Mouse (Mus musculus): Measurements from ENCODE around the gene Msrb2. TPM values are rescaled to one million over a fixed set of nuclear protein-coding genes. Genes with fewer than 3 reads are reported as not detected.

The Msrb2 gene
- polyA plus RNA-seq, 1 experiment from 2014 or later: 10.2 TPM

DNA sequence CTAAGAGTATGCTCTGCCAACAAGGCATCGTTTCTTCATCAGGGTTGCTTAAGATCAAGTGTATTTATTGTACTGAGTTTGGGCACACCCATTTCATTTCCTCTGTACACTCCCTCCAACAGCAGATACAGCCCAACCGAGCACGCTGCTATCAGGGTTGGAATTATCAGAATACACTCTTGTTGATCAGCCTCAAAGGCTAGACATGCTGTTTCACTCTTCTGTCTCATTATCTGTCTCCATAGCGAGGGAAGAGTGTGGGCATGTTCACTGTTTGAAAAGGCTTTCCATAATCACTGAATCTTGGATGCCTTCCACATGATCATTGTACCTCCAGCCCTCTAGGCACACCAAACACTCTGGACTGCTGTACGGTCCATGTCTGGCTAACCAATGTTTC is 34.2 kb downstream of the Msrb2 start:
- no peak overlapping the region for H3K4me2 ChIP-seq (ENCODE audit: low read depth, low read length)
- no peaks in the 10 kb centered on the region for H3K36me3 ChIP-seq (replicated peaks; ENCODE audit: insufficient read depth, low read length)
- 48% methylated on average over 5 of the region's 5 CpGs for WGBS (ENCODE audit: insufficient replicate concordance)
- no peaks in the 10 kb centered on the region for H3K9me3 ChIP-seq (ENCODE audit: low read length)
- no peak for ATAC-seq
- H3K27me3 ChIP-seq (ENCODE audit: insufficient read depth, low read length): no peaks in the 10 kb centered on the region
- no peak overlapping the region for H3K27ac ChIP-seq (ENCODE audit: low read depth)
- H3K4me3 ChIP-seq (ENCODE audit: low read depth, low read length): no peak overlapping the region
- H3K4me1 ChIP-seq (ENCODE audit: insufficient read depth): no peaks in the 10 kb centered on the region
- no peak for DNase-seq
- TF ChIP-seq EP300 (IDR thresholded peaks at IDR 0.05; ENCODE audit: low read depth): no peak
- no peak for TF ChIP-seq CTCF (IDR thresholded peaks at IDR 0.05; ENCODE audit: low read depth)
- H3K9ac ChIP-seq (replicated peaks): no peak overlapping the region

DNA sequence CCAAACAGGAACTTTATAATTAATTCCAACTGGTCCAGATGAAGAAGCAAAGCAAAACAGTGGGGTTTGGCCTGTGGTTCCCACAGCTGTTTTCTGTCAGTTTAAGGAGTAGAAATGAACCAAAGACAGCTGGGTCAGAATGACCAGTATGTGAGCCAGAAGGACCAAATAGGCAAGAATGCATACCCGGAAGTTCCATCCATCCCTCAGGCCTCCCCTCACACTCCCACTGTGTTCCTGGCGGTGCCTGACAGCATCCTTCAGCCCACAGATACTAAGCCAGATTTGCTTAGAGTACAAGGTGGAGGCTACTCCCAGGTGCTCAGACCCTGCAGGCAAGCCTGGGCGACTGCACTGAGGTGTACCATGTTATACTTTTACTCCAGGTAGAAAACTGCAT is 35.3 kb downstream of the Msrb2 start:
- TF ChIP-seq CTCF (IDR thresholded peaks at IDR 0.05; ENCODE audit: low read depth) (no peak), EP300 (IDR thresholded peaks at IDR 0.05; ENCODE audit: low read depth) (no peak)
- Histone ChIP-seq H3K27ac (ENCODE audit: low read depth) (no peak overlapping the region), H3K36me3 (replicated peaks; ENCODE audit: insufficient read depth, low read length) (no peaks in the 10 kb centered on the region), H3K27me3 (ENCODE audit: insufficient read depth, low read length) (no peaks in the 10 kb centered on the region), H3K4me3 (ENCODE audit: low read depth, low read length) (no peak overlapping the region), H3K9me3 (ENCODE audit: low read length) (no peaks in the 10 kb centered on the region), H3K9ac (replicated peaks) (no peak overlapping the region), H3K4me2 (ENCODE audit: low read depth, low read length) (no peak overlapping the region), H3K4me1 (ENCODE audit: insufficient read depth) (no peaks in the 10 kb centered on the region)
- 59% methylated on average over 3 of the region's 3 CpGs for WGBS (ENCODE audit: insufficient replicate concordance)
- ATAC-seq (no peak), DNase-seq (no peak)

DNA sequence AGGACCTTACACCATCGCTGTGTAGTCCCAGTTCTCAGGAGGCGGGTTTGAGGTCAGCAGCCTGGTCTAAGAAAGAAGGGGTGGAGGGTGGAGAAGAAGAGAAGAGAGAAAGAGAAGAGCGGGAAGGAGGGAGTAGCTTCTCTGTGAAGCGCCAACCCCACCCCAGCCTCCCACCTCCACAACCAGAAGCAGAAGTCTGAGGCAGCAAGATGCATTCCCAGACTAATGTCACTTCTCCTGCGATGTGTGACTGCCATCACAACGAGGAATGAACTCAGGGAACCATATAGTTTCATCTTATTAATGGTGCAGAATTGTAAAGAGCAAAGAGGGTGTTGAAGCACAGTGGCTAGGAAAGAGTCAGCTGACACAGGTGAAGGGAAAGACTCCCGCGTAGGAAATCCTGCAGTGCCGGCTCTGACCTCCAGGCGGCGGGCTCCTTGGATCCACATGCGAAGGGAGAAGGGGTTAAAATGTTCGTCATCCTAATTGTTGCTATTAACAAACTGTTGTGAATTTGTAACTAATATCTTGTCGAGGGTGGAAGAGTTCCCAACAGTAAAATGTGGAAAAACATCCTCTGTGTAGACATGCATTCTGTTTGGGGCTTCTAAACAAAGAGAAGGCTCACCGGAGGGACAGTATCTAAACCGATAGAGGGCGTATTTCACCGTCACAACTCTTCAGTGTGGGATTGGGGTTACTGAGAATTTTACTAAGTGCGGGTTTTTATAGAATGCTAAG is 43.2 kb downstream of the Msrb2 start:
- TF ChIP-seq EP300 (IDR thresholded peaks at IDR 0.05; ENCODE audit: low read depth): no peak
- peak; percentile 81 for TF ChIP-seq CTCF (IDR thresholded peaks at IDR 0.05; ENCODE audit: low read depth)
- Histone ChIP-seq H3K36me3 (replicated peaks; ENCODE audit: insufficient read depth, low read length) (no peaks in the 10 kb centered on the region), H3K4me3 (ENCODE audit: low read depth, low read length) (peak overlapping the region; percentile 30), H3K27me3 (ENCODE audit: insufficient read depth, low read length) (no peaks in the 10 kb centered on the region), H3K4me2 (ENCODE audit: low read depth, low read length) (peak overlapping the region; percentile 66), H3K27ac (ENCODE audit: low read depth) (no peak overlapping the region), H3K9ac (replicated peaks) (no peak overlapping the region), H3K4me1 (ENCODE audit: insufficient read depth) (no peaks in the 10 kb centered on the region), H3K9me3 (ENCODE audit: low read length) (no peaks in the 10 kb centered on the region)
- peak; percentile 73 for DNase-seq
- 21% methylated on average over 19 of the region's 19 CpGs for WGBS (ENCODE audit: insufficient replicate concordance)
- peak; percentile 53 for ATAC-seq

DNA sequence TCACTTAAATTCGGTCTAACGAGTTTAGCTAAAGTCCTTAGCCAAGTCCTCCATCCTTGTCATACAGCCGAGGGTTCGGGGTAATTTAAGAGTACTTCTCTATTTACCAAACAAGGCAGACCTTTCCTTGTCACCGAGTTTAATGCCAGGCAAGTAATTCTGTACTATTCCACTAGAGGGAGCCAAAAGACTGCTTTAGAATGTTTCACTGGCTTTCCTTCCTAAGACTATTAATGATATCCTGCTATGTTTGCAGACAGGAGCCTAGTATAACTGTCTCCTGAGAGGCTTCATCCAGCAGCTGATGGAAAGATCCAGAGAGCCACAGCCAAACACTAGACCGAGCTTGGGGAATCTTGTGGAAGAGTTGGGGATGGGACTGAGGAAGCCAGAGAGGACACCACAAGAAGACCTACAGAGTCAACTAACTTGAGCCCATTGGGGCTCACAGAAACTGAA is 43.9 kb downstream of the Msrb2 start:
- Histone ChIP-seq H3K9me3 (ENCODE audit: low read length) (no peaks in the 10 kb centered on the region), H3K36me3 (replicated peaks; ENCODE audit: insufficient read depth, low read length) (no peaks in the 10 kb centered on the region), H3K27me3 (ENCODE audit: insufficient read depth, low read length) (no peaks in the 10 kb centered on the region), H3K4me2 (ENCODE audit: low read depth, low read length) (peak overlapping the region; percentile 66), H3K4me1 (ENCODE audit: insufficient read depth) (no peaks in the 10 kb centered on the region), H3K27ac (ENCODE audit: low read depth) (no peak overlapping the region), H3K9ac (replicated peaks) (no peak overlapping the region), H3K4me3 (ENCODE audit: low read depth, low read length) (peak overlapping the region; percentile 30; the same call in 1 of the 2 replicates)
- TF ChIP-seq CTCF (IDR thresholded peaks at IDR 0.05; ENCODE audit: low read depth): peak; percentile 83
- no peak for TF ChIP-seq EP300 (IDR thresholded peaks at IDR 0.05; ENCODE audit: low read depth)
- DNase-seq: no peak
- peak; percentile 57; the same call in 1 of the 2 replicates for ATAC-seq
- WGBS (ENCODE audit: insufficient replicate concordance): 4% methylated on average over 6 of the region's 6 CpGs

DNA sequence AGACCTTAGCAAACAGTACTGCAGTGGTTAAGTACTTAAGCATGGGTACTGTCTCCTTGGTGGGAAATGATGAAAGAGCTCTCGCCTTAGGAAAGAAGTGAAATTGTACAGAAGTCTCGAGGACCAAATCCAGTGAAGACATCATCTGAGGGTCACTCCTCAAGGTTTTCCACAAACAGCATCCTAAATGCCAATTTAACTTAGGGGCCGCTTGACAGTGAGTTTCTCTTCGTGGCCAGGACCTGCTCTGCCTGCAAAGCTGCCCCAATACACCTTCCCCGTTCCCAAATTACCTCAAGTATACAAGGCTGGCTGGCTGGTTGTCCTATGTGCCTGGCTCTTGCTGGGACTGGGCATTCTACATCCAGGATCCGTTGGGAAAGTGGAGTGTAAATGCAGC is 44.8 kb downstream of the Msrb2 start:
- Histone ChIP-seq H3K9ac (replicated peaks) (no peak overlapping the region), H3K27ac (ENCODE audit: low read depth) (no peak overlapping the region), H3K27me3 (ENCODE audit: insufficient read depth, low read length) (no peaks in the 10 kb centered on the region), H3K36me3 (replicated peaks; ENCODE audit: insufficient read depth, low read length) (no peaks in the 10 kb centered on the region), H3K4me2 (ENCODE audit: low read depth, low read length) (no peak overlapping the region), H3K9me3 (ENCODE audit: low read length) (no peaks in the 10 kb centered on the region), H3K4me3 (ENCODE audit: low read depth, low read length) (no peak overlapping the region), H3K4me1 (ENCODE audit: insufficient read depth) (no peaks in the 10 kb centered on the region)
- WGBS (ENCODE audit: insufficient replicate concordance): 55% methylated on average over 6 of the region's 6 CpGs
- no peak for ATAC-seq
- TF ChIP-seq EP300 (IDR thresholded peaks at IDR 0.05; ENCODE audit: low read depth): no peak
- no peak for TF ChIP-seq CTCF (IDR thresholded peaks at IDR 0.05; ENCODE audit: low read depth)
- DNase-seq: no peak

DNA sequence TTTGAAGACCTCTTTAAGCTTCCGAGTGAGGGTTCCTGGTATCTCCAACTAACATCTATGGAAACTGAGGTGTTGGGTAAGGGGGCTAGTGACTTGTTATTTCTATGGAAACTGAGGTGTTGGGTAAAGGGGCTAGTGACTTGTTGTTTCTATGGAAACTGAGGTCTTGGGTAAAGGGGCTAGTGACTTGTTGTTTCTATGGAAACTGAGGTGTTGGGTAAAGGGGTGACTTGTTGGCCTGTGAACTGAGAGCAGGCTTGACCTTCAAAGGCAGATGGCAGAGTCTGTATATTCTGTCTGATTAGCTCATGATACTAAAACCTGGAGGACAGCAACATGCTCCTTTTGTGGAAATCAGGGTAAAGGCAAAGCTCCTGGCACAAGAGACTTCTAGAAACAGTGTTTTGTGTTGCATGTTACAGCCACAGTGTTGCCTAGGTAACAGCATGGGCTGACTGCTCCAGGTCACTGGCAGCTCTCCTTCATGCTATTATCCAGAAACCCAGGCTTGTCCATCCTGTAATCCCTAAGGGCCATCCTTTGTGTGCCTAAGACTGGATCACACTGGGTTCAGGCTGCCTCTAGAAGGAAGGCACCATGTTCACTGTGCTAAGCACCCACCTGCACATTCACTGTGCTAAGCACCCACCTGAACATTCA is 48.6 kb downstream of the Msrb2 start:
- no peak overlapping the region for H3K27ac ChIP-seq (ENCODE audit: low read depth)
- ATAC-seq: no peak

More for the DNA sequence above, 48.6 kb downstream of the Msrb2 start:
- Histone ChIP-seq H3K27me3 (ENCODE audit: insufficient read depth, low read length) (no peaks in the 10 kb centered on the region), H3K9ac (replicated peaks) (no peak overlapping the region), H3K9me3 (ENCODE audit: low read length) (no peaks in the 10 kb centered on the region), H3K4me3 (ENCODE audit: low read depth, low read length) (no peak overlapping the region), H3K4me2 (ENCODE audit: low read depth, low read length) (no peak overlapping the region), H3K36me3 (replicated peaks; ENCODE audit: insufficient read depth, low read length) (no peaks in the 10 kb centered on the region), H3K4me1 (ENCODE audit: insufficient read depth) (no peaks in the 10 kb centered on the region)
- DNase-seq: no peak
- 52% methylated on average over 1 of the region's 1 CpGs for WGBS (ENCODE audit: insufficient replicate concordance)
- TF ChIP-seq CTCF (IDR thresholded peaks at IDR 0.05; ENCODE audit: low read depth) (no peak), EP300 (IDR thresholded peaks at IDR 0.05; ENCODE audit: low read depth) (no peak)

Data from liver, postnatal 0 days (tissue).